Mouse (Mus musculus): ENCODE results near the gene Atp7a.

DNA sequence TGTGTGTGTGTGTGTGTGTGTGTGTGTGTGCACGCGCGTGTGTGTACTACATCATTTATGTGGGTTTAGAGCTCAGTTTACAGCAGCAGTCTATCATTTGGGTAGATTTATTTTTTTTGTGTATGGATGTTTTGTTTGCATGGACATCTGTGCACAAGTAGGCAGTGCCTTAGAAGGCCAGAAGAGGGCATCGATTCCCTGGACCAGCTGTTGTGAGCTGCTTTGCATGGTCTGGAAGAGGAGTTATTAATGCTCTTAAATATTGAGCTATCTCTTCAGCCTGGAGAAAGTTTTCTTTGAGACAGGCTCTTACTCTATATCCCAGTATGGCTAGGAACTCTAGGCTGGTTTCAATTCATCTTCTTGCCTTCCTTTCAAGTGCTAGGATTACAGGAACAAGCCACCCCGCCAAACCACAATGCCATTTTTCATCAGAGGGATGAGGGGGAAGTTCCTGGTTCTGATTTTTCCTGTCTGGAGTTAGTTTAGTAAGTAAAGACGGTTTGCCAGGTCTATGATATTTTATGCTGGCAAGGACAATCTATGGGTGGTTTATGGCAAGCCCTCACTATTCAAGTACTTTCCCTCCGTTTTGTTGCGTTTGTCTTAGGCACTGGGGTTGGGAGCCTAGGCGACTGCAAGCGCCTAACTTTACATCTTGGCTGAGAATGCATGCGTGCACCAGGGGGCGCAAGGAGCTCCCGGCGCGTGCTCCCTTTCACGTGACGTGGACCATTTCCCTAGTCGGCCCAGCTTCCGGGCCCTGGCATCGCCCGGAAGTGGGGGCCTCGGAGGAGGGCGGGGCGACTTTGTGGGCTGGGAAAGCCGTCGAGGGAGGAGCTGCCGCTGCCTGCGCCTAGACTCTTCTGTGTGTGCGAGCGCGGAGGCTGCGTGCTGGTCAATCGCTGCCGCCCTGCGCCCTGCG, at the start of gene Atp7a:
- TF ChIP-seq POLR2A (IDR thresholded peaks at IDR 0.05; ENCODE audit: control insufficient read depth, extremely low read depth, insufficient read depth, low read length, poor library complexity) (peak; percentile 75; the same call in 1 of the 2 replicates), CTCF (IDR thresholded peaks at IDR 0.05; ENCODE audit: borderline replicate concordance, control insufficient read depth, extremely low read depth, insufficient read depth, low read length, poor library complexity) (peak; percentile 75; the same call in 1 of the 2 replicates)

Measured in thymus, adult 2 months (tissue).